Mouse (Mus musculus) right cerebral cortex, postnatal 4 days (tissue): ENCODE measurements around the gene Tmem212.
"Not testable (repeated sequence)": the region's sequence is repeated elsewhere in the genome, so short reads cannot be mapped to it uniquely, and the experiment has no call there.

Experiments
- DNase-seq: peaks from one replicate; pipeline ENCODE4 v3.0.0-alpha.2; 2022

Gene Tmem212

GRCm38 (mm10) chr3:27896318-27896892 lies at the start of gene Tmem212:
Tmem212 (minus strand) TSS chr3:27896368.
- DNase-seq = no peak

GRCm38 (mm10) chr3:27945397-27945796 lies 49.2 kb upstream of the Tmem212 start:
- not testable (repeated sequence) for DNase-seq

- no peak for DNase-seq
Measured at GRCm38 (mm10) chr3:27942991-27943390, 46.8 kb upstream of the Tmem212 start.

GRCm38 (mm10) chr3:27941634-27942033 lies 45.5 kb upstream of the Tmem212 start:
- DNase-seq = no peak

- peak; percentile 38 for DNase-seq
Measured at GRCm38 (mm10) chr3:27938381-27939323, 42.5 kb upstream of the Tmem212 start, which contains the start of gene Pld1. Pld1 (plus strand) TSS chr3:27938695.

GRCm38 (mm10) chr3:27937144-27938110 lies 41.3 kb upstream of the Tmem212 start:
- DNase-seq = no peak

GRCm38 (mm10) chr3:27936731-27937130 lies 40.6 kb upstream of the Tmem212 start:
- DNase-seq = no peak

GRCm38 (mm10) chr3:27935644-27936043 lies 39.5 kb upstream of the Tmem212 start:
- DNase-seq = no peak

- DNase-seq = no peak
Measured at GRCm38 (mm10) chr3:27932391-27932790, 36.2 kb upstream of the Tmem212 start.

GRCm38 (mm10) chr3:27929219-27929618 lies 33.1 kb upstream of the Tmem212 start:
- DNase-seq = no peak

GRCm38 (mm10) chr3:27924037-27924436 lies 27.9 kb upstream of the Tmem212 start:
- no peak for DNase-seq

GRCm38 (mm10) chr3:27921268-27922020 lies 25.3 kb upstream of the Tmem212 start:
- no peak for DNase-seq

GRCm38 (mm10) chr3:27918656-27919436 lies 22.7 kb upstream of the Tmem212 start:
- no peak for DNase-seq

GRCm38 (mm10) chr3:27909016-27909415 lies 12.8 kb upstream of the Tmem212 start:
- DNase-seq = no peak

- no peak for DNase-seq
Measured at GRCm38 (mm10) chr3:27908316-27908715, 12.1 kb upstream of the Tmem212 start.

- DNase-seq = no peak
Measured at GRCm38 (mm10) chr3:27907301-27907700, 11.1 kb upstream of the Tmem212 start.

GRCm38 (mm10) chr3:27906647-27907209 lies 10.6 kb upstream of the Tmem212 start:
- no peak for DNase-seq

GRCm38 (mm10) chr3:27904659-27905330 lies 8.6 kb upstream of the Tmem212 start:
- no peak for DNase-seq

GRCm38 (mm10) chr3:27901846-27902245 lies 5.7 kb upstream of the Tmem212 start:
- DNase-seq = no peak

- DNase-seq = no peak
Measured at GRCm38 (mm10) chr3:27899012-27899726, 3.0 kb upstream of the Tmem212 start.
